Mouse (Mus musculus): ENCODE results near the gene Itpr3.

The Itpr3 gene

GRCm38 (mm10) chr17:27119540-27119895 is 62.4 kb downstream of the Itpr3 start:
- DNase-seq (ENCODE audit: low read depth, low spot score), result no peak

- DNase-seq (ENCODE audit: low read depth, low spot score), result no peak
Measured at GRCm38 (mm10) chr17:27119954-27120353, 62.9 kb downstream of the Itpr3 start.

- no peak for DNase-seq (ENCODE audit: low read depth, low spot score)
Measured at GRCm38 (mm10) chr17:27120561-27121024, 63.5 kb downstream of the Itpr3 start.

- DNase-seq (ENCODE audit: low read depth, low spot score), result no peak
Measured at GRCm38 (mm10) chr17:27121266-27121665, 64.2 kb downstream of the Itpr3 start.

- DNase-seq (ENCODE audit: low read depth, low spot score), result no peak
Measured at GRCm38 (mm10) chr17:27121781-27122180, 64.7 kb downstream of the Itpr3 start.

- DNase-seq (ENCODE audit: low read depth, low spot score), result no peak
Measured at GRCm38 (mm10) chr17:27122701-27123100, 65.6 kb downstream of the Itpr3 start.

- DNase-seq (ENCODE audit: low read depth, low spot score), result no peak
Measured at GRCm38 (mm10) chr17:27123103-27123502, 66.0 kb downstream of the Itpr3 start.

GRCm38 (mm10) chr17:27123813-27124375 is 66.8 kb downstream of the Itpr3 start:
- no peak for DNase-seq (ENCODE audit: low read depth, low spot score)

- DNase-seq (ENCODE audit: low read depth, low spot score), result no peak
Measured at GRCm38 (mm10) chr17:27125185-27125584, 68.1 kb downstream of the Itpr3 start.

GRCm38 (mm10) chr17:27125669-27126202 is 68.6 kb downstream of the Itpr3 start:
- no peak for DNase-seq (ENCODE audit: low read depth, low spot score)

GRCm38 (mm10) chr17:27126974-27127373 is 69.9 kb downstream of the Itpr3 start:
- DNase-seq (ENCODE audit: low read depth, low spot score), result no peak

GRCm38 (mm10) chr17:27128189-27128588 is 71.1 kb downstream of the Itpr3 start:
- no peak for DNase-seq (ENCODE audit: low read depth, low spot score)

- no peak for DNase-seq (ENCODE audit: low read depth, low spot score)
Measured at GRCm38 (mm10) chr17:27129291-27129690, 72.2 kb downstream of the Itpr3 start.

GRCm38 (mm10) chr17:27129819-27130218 is 72.7 kb downstream of the Itpr3 start:
- DNase-seq (ENCODE audit: low read depth, low spot score), result no peak

- DNase-seq (ENCODE audit: low read depth, low spot score), result no peak
Measured at GRCm38 (mm10) chr17:27130246-27130645, 73.1 kb downstream of the Itpr3 start.

- no peak for DNase-seq (ENCODE audit: low read depth, low spot score)
Measured at GRCm38 (mm10) chr17:27131240-27131665, 74.1 kb downstream of the Itpr3 start.

GRCm38 (mm10) chr17:27132238-27132637 is 75.1 kb downstream of the Itpr3 start:
- DNase-seq (ENCODE audit: low read depth, low spot score), result no peak

GRCm38 (mm10) chr17:27133551-27134141 is 76.5 kb downstream of the Itpr3 start, which contains the start of gene Uqcc2:
Gene Uqcc2 (minus strand): TSS chr17:27133916.
- peak; percentile 95 for DNase-seq (ENCODE audit: low read depth, low spot score)

- no peak for DNase-seq (ENCODE audit: low read depth, low spot score)
Measured at GRCm38 (mm10) chr17:27134187-27134586, 77.1 kb downstream of the Itpr3 start.

- no peak for DNase-seq (ENCODE audit: low read depth, low spot score)
Measured at GRCm38 (mm10) chr17:27134715-27135114, 77.6 kb downstream of the Itpr3 start.

GRCm38 (mm10) chr17:27138396-27138795 is 81.3 kb downstream of the Itpr3 start:
- DNase-seq (ENCODE audit: low read depth, low spot score), result no peak

GRCm38 (mm10) chr17:27139304-27139703 is 82.2 kb downstream of the Itpr3 start:
- DNase-seq (ENCODE audit: low read depth, low spot score), result no peak

GRCm38 (mm10) chr17:27140262-27140661 is 83.2 kb downstream of the Itpr3 start:
- no peak for DNase-seq (ENCODE audit: low read depth, low spot score)

All from brain, embryonic 18.5 days (tissue).